Mouse (Mus musculus) neural tube, embryonic 15.5 days (tissue): ENCODE results near the gene Sebox. TPM values are rescaled to one million over a fixed set of nuclear protein-coding genes. Genes with fewer than 3 reads are reported as not detected.
"Not testable (repeated sequence)": the region's sequence is repeated elsewhere in the genome, so short reads cannot be mapped to it uniquely, and the experiment has no call there.

ENCODE experiments used
- ATAC-seq: fragments of 200-750 bp; cut with Nextera tagmentation; 2 replicates; pipeline ENCODE4 v1.8.0; 2017; ENCODE audit warnings: mild to moderate bottlenecking, moderate TSS enrichment, moderate library complexity; ENCODE audit not compliant: low FRiP score
- H3K27ac ChIP-seq: fragments of 300-500 bp; sonication (generic); replicated peaks from 2 replicates; pipeline ENCODE4 v1.5.1; 2015; ENCODE audit warnings: mild to moderate bottlenecking, inconsistent platforms
- H3K27me3 ChIP-seq: fragments of 300-500 bp; sonication (generic); replicated peaks from 2 replicates; pipeline ENCODE4 v1.6.1; 2015; ENCODE audit warnings: inconsistent platforms
- H3K36me3 ChIP-seq: fragments of 300-500 bp; sonication (generic); 2 replicates; pipeline ENCODE4 v1.6.1; 2015; ENCODE audit warnings: inconsistent platforms
- H3K4me1 ChIP-seq: fragments of 300-500 bp; sonication (generic); 2 replicates; pipeline ENCODE4 v1.6.1; 2015; ENCODE audit warnings: inconsistent platforms
- H3K4me2 ChIP-seq: fragments of 300-500 bp; sonication (generic); 2 replicates; pipeline ENCODE4 v1.6.1; 2015; ENCODE audit warnings: inconsistent platforms, mild to moderate bottlenecking, moderate library complexity
- H3K4me3 ChIP-seq: fragments of 300-500 bp; sonication (generic); replicated peaks from 2 replicates; pipeline ENCODE4 v1.5.1; 2015; ENCODE audit warnings: mild to moderate bottlenecking, inconsistent platforms
- H3K9ac ChIP-seq: fragments of 300-500 bp; sonication (generic); replicated peaks from 2 replicates; pipeline ENCODE4 v1.6.1; 2015; ENCODE audit warnings: mild to moderate bottlenecking, inconsistent platforms
- H3K9me3 ChIP-seq: fragments of 300-500 bp; sonication (generic); replicated peaks from 2 replicates; pipeline ENCODE4 v1.6.1; 2016; ENCODE audit warnings: inconsistent platforms
- WGBS: fragments of 180-500 bp; shearing (Covaris S2); methylation state at CpG from one replicate; pipeline ENCODE4 v1.1.7; 2015; ENCODE audit warnings: mixed read lengths; 5-methylcytosine and 5-hydroxymethylcytosine counted together
- polyA plus RNA-seq: library from polyadenylated mRNA; unstranded; fragments of >200 nt; fragmentation: Nextera tagmentation; extraction: Ambion mirVana; gene quantifications from 2 replicates; pipeline ENCODE4 v1.2.1, GENCODE M21; 2015

Sebox gene
- polyA plus RNA-seq, 1 experiment from 2014 or later, result 0.12 TPM

DNA sequence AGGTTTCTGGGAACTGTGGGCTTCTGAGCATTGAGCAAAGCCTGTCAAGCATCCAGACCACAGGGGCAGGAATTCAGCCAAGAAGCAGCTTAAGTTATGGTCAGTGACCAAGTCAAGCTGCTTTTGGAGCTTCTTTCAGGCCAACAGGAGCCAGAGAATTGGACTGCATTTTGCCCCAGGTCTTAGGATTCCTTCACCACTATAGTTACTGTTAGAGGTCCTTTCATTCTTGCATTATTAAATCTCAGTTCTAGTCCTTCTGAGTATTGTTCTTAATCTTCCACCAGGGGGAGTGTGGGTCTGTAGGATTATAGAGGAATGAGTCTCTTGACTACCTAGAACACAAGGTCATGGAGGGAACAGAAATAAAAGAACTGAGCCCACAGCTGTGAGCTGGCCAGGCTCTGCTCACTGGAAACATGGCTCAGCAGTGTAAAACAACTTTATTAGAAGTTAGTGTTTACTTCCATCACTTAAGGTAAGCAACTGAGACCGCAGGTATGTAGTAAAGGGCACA is 19.3 kb downstream of the Sebox start:
- Histone ChIP-seq H3K4me1 (no peaks in the 10 kb centered on the region), H3K27me3 (no peaks in the 10 kb centered on the region), H3K36me3 (peaks cover 98% of the 10 kb centered on the region), H3K27ac (peak overlapping the region; percentile 54), H3K4me2 (no peak overlapping the region), H3K9me3 (no peaks in the 10 kb centered on the region), H3K9ac (no peak overlapping the region), H3K4me3 (no peak overlapping the region)
- 100% methylated on average over 1 of the region's 1 CpGs for WGBS
- ATAC-seq, result no peak

DNA sequence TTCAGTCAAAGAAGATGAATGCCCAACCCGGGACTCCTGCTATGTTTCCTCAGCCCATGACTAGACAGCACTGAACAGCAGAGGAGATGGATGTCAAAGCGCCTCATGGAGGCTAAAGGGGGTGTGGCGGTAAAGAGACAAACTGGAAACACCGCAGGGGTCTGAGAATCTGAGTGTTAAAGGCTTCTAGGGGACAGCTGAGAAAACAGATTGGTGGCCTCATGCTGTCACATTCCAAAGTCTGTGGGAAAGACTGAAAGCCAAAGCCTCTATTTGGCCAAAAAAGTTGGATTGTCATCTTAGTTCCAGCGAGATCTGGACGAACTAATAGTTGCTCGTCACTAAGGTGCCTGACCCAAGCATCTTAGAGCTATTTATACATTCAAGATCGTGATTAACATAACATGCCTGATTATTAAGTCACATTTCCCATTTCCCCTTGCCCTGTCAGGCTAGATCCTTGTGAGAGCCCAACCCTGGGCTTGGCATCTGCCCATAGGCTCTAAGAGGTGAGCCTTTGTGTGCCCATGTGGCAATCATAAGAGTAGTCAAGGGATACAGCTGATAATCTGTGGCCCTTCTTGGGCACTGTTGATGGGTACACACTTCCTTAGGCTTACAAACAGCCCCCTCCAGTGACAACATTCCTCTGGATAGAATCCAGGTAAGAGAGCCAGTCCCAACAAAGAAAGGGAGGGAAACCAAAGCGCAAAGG is 20.2 kb downstream of the Sebox start:
- Histone ChIP-seq H3K27me3 (no peaks in the 10 kb centered on the region), H3K4me1 (no peaks in the 10 kb centered on the region), H3K36me3 (peaks cover 99% of the 10 kb centered on the region), H3K9ac (no peak overlapping the region), H3K27ac (peak overlapping the region; percentile 54), H3K4me2 (no peak overlapping the region), H3K4me3 (no peak overlapping the region), H3K9me3 (no peaks in the 10 kb centered on the region)
- 80% methylated on average over 9 of the region's 9 CpGs for WGBS
- no peak for ATAC-seq

DNA sequence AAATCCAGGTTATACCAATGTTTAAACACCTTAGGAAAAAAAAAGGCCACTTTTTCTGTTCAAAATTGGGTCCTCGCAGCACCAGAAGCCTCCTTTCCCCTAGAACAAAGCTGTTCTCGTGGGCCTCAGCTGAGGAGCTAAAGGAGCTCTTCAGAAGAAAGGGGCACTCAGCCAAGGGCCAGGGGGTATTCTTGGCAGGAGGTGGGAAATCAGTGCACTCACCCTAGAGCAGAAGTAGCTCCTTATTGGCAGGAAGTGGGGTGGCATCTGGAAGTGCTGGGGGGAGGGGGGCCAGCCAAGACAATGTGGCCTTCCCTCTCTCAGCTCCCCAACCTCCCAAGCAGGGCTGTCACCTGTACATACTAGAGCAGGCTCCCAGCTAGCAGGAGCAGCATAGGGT is 21.6 kb downstream of the Sebox start:
- Histone ChIP-seq H3K27ac (no peak overlapping the region), H3K4me1 (no peaks in the 10 kb centered on the region), H3K9ac (no peak overlapping the region), H3K4me3 (no peak overlapping the region), H3K4me2 (no peak overlapping the region), H3K9me3 (no peaks in the 10 kb centered on the region), H3K36me3 (peaks cover 98% of the 10 kb centered on the region), H3K27me3 (no peaks in the 10 kb centered on the region)
- 77% methylated on average over 2 of the region's 2 CpGs for whole genome bisulfite sequencing
- ATAC-seq, result no peak

DNA sequence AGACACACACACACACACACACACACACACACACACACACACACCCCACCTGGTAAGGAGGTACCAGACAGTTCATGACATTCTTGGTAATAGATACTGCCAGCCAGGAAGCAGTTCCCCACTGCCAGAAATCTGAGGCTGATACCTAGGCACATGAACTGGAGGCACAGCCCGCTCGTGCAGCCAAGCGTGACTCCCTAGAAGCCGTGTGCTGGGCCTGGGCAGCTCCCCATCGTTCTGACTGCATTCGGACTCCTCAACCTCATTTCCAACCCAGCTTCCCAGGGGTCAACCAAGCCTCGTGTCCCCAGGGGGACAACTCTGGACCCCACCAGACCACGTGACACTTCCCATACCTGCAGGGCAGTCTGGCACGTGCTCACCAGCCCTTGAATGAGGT is 25.5 kb downstream of the Sebox start:
- no peak overlapping the region for H3K4me2 ChIP-seq
- WGBS, result 86% methylated on average over 9 of the region's 9 CpGs
- H3K4me3 ChIP-seq, result no peak overlapping the region
- no peak overlapping the region for H3K27ac ChIP-seq
- H3K9me3 ChIP-seq, result no peaks in the 10 kb centered on the region
- peaks cover 65% of the 10 kb centered on the region for H3K36me3 ChIP-seq
- no peak overlapping the region for H3K9ac ChIP-seq
- 0 out of 2 replicates have a peak, but pooled peaks cover 6% of the 10 kb centered on the region for H3K4me1 ChIP-seq
- no peak for ATAC-seq
- H3K27me3 ChIP-seq, result no peaks in the 10 kb centered on the region

DNA sequence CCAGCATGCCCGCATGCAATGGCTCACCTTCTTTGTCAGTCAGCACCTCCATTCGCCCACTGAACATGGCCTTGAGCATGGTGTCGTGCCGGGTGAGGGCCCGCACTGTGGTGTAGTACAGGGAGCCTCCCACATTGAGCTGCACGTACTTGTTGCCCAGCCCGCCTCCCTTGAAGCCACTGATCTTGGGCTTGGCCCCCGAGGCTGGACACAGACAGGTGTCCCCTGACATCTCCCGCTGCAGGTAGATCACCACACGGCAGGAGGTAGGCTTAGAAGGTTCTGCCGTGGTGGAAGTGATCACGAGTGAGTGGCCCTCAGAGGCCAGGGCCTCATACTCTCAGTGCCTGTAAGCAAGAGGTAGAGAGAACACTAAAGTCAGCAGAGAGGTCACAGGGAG is 26.8 kb downstream of the Sebox start:
- Histone ChIP-seq H3K4me3 (no peak overlapping the region), H3K36me3 (peaks cover 52% of the 10 kb centered on the region), H3K4me2 (no peak overlapping the region), H3K27ac (no peak overlapping the region), H3K4me1 (peaks cover 15% of the 10 kb centered on the region), H3K27me3 (no peaks in the 10 kb centered on the region), H3K9me3 (no peaks in the 10 kb centered on the region), H3K9ac (no peak overlapping the region)
- 92% methylated on average over 12 of the region's 12 CpGs for WGBS
- no peak for ATAC-seq

DNA sequence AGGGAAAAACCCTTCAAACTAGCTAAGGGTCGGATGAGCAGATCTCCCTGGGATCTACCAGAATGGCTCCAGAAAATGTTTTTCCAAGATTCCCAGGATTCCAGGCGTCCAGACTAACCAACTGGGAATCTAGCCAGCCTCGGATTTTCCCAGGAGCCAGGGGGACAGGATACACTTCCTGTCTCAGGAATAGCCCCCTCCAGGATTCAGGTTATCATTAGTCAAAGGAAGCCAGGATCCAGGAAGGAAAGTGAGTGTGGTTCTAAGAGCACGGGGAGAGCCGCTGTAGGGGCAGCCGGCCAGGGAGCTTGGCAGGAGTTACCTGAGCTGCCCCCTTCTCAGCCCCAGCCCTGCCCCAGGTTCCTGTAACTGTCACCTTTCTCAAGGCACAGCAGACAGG is 27.8 kb downstream of the Sebox start:
- Histone ChIP-seq H3K4me1 (peaks cover 20% of the 10 kb centered on the region), H3K27ac (peak overlapping the region; percentile 15; the same call in 1 of the 2 replicates), H3K27me3 (no peaks in the 10 kb centered on the region), H3K4me2 (no peak overlapping the region), H3K36me3 (peaks cover 42% of the 10 kb centered on the region), H3K9ac (no peak overlapping the region), H3K9me3 (no peaks in the 10 kb centered on the region), H3K4me3 (no peak overlapping the region)
- ATAC-seq, result no peak
- WGBS, result 83% methylated on average over 6 of the region's 6 CpGs

DNA sequence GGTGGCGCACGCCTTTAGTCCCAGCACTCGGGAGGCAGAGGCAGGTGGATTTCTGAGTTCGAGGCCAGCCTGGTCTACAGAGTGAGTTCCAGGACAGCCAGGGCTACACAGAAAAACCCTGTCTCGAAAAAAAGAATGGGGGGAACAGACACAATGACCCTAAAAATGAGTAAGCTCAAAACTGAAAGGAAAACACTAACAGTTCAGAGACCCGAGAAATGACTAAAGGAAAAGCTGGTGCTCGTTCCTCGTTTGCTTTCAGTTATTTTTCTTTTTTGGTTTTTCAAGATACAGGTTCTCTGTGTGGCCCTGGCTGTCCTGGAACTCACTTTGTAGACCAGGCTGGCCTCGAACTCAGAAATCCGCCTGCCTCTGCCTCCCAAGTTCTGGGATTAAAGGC is 28.3 kb downstream of the Sebox start:
- not testable (repeated sequence) for H3K27ac ChIP-seq, H3K27me3 ChIP-seq, H3K4me3 ChIP-seq, H3K9me3 ChIP-seq, ATAC-seq, H3K4me2 ChIP-seq, H3K9ac ChIP-seq
- Histone ChIP-seq H3K4me1 (peaks cover 20% of the 10 kb centered on the region), H3K36me3 (peaks cover 37% of the 10 kb centered on the region)
- WGBS, result 95% methylated on average over 10 of the region's 10 CpGs

DNA sequence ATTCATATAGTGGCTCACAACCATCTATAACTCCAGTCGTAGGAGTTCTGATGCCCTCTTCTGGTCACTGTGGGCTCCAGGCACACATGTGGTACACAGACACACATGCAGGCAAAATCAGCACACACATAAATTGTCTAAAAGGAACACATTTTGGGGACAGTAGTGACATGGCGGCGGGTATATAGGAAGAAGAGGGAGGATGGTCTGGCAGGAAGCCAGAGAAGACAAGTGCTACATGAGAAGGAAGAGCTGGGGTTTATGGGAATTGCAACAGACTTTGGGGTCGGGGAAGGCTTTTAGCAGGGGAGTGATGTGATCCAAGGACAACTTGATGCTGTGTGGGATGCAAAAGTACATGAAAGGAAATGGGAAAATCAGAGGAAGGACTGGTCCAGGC is 31.3 kb downstream of the Sebox start:
- 87% methylated on average over 4 of the region's 4 CpGs for WGBS
- Histone ChIP-seq H3K4me3 (peak overlapping the region; percentile 88), H3K36me3 (peaks cover 21% of the 10 kb centered on the region), H3K27me3 (no peaks in the 10 kb centered on the region), H3K9ac (no peak overlapping the region), H3K4me2 (peak overlapping the region; percentile 84), H3K27ac (peak overlapping the region; percentile 95), H3K4me1 (peaks cover 42% of the 10 kb centered on the region), H3K9me3 (no peaks in the 10 kb centered on the region)
- no peak for ATAC-seq

DNA sequence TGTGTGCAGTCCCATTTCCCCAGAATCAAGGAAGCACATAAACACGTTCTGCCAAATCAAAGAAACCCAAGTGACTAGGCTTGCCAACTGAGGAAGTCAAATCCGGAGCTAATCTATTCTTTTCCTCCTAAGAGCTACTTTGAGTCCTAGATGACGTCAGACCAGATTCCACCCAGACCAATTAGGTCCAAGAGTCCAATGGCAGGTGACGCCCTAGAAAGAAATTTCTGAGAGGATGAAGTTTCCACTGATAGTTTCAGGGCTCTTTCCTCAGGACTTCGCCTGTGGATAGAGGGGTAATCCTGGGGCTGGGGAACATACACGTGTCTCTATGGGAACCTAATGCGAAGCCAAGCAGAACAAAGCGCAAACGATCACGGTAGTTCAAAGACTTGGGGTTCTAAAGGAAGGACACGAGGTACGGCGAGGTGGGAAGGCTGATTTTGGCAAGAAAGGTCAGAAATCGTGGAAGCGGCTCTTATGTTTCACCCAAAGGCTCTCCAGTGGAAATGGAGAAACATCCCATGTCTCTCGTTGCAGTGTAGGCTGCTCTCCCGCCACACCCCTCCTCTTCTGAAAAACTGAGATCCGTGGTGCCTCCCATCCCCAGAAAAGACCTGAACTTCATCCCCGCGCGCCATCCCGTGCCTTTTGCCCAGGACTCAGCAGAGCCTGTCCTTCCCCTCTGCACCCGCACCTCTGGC is 32.3 kb downstream of the Sebox start:
- Histone ChIP-seq H3K4me1 (peaks cover 42% of the 10 kb centered on the region), H3K9me3 (no peaks in the 10 kb centered on the region), H3K4me2 (peak overlapping the region; percentile 84), H3K36me3 (peaks cover 22% of the 10 kb centered on the region), H3K27me3 (no peaks in the 10 kb centered on the region), H3K27ac (peak overlapping the region; percentile 95), H3K4me3 (peak overlapping the region; percentile 88), H3K9ac (peak overlapping the region; percentile 79)
- peak; percentile 21 for ATAC-seq
- WGBS, result 1% methylated on average over 23 of the region's 23 CpGs

DNA sequence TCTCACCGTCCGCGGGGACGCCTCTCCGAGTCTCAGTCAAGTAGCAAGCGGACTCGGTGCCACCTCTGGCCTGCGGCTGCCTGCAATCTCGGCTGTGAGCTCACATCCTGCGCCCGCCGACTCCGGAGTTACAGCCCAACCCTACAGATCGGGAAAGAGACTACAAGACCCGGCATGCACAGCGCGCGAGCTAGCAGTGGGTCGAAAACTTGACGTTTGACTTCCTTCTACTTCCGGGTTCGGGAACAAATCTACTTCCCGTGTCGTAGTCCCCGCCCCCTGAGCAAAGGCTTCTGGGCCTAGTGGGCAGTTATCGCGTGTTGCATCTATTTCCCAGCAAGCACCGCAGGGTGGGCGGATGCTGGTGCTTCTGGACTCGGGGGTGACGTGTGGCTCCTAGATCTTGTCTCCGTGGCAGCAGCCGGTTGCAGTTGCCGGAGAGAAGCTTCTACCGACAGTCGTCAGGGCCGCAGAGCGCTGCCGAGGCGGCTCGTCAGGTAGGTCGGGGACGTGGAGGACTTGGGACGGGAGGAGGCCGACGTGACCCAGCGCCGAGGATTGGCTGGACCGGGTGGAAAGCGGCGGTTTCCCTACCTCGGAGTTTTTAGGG is 32.9 kb downstream of the Sebox start, which contains the start of the genes Tnfaip1 and Ift20:
Gene Tnfaip1 (minus strand): TSS at position 253 of the 610 bp plus-strand sequence.
Gene Ift20 (plus strand): TSS at position 282 of the 610 bp plus-strand sequence.
- Histone ChIP-seq H3K36me3 (peaks cover 28% of the 10 kb centered on the region), H3K9ac (peak within 1 kb of the TSS; percentile 80), H3K27me3 (no peaks in the 10 kb centered on the region), H3K27ac (peak within 1 kb of the TSS; percentile 95), H3K4me3 (peak within 1 kb of the TSS; percentile 88), H3K4me2 (peak within 1 kb of the TSS; percentile 84), H3K9me3 (no peaks in the 10 kb centered on the region), H3K4me1 (peaks cover 38% of the 10 kb centered on the region)
- peak; percentile 97 for ATAC-seq
- under 1% methylated on average over 52 of the region's 52 CpGs for WGBS

DNA sequence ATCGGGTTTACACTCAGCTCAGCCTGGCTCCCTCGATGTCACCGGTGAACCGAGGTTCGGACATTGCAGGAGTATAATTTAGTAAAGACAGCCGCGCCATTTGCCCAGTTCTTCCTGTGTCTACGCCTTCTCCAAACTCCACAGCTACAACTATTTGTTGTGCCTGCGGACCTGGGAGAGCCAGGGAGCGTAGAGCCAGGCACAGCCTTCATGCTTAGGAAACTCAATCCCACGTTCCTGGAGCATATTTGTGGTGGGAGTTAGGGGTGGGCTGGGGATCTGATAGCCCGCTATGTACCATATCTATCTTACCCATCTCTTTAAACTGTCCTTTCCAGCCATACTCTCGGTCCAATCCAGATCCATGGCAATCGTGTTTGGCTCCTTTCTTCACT is 33.4 kb downstream of the Sebox start:
- peak overlapping the region; percentile 95 for H3K27ac ChIP-seq
- H3K4me3 ChIP-seq, result peak overlapping the region; percentile 88
- peaks cover 31% of the 10 kb centered on the region for H3K36me3 ChIP-seq
- peak overlapping the region; percentile 80 for H3K4me2 ChIP-seq
- no peaks in the 10 kb centered on the region for H3K9me3 ChIP-seq
- peaks cover 37% of the 10 kb centered on the region for H3K4me1 ChIP-seq
- no peaks in the 10 kb centered on the region for H3K27me3 ChIP-seq
- peak overlapping the region; percentile 80 for H3K9ac ChIP-seq
- WGBS, result 4% methylated on average over 14 of the region's 14 CpGs
- peak; percentile 5 for ATAC-seq
